Mouse (Mus musculus): Measurements from ENCODE around the gene Oxt.

Oxt gene

DNA sequence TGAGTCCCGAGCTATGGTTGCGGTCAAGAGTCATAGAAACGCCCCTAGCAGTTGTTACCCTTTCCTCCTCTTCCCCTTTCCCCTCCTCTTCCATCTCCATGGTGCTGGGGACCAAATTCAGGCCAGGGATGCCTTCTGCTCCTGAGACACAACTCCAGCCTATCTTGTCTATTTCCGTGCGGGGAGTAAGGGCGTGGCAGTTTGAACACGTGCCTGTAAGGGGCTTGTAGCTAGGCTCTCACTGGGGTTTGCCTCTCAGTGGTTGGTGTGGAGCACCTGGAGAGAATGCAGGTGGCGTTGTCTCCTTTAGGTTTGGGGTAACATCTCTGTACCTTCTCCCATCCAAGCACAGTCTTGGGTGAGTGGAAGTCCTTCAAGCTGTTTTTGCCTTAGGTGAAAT is 3.8 kb downstream of the Oxt start:
- no peak for DNase-seq (ENCODE audit: low spot score)

DNA sequence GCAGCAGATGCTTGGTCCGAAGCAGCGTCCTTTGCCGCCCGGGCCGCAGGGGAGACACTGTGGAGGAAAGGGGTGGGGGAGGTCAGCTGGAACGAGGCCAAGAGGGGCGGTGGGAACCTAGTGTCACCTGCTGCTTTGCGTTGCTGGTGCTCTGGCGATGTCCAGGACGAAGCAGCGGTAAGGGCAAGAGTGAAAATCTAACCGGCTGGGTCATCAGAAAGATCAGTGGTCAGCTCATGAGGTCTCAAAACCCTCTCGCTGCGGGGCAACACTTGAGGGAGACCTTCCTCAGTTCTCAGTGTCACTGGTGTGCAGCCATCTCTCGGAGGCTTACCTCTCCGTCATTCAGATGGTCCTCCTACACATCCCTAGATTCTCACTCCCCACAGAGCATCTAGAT is 5.2 kb downstream of the Oxt start:
- no peak for DNase-seq (ENCODE audit: low spot score)

DNA sequence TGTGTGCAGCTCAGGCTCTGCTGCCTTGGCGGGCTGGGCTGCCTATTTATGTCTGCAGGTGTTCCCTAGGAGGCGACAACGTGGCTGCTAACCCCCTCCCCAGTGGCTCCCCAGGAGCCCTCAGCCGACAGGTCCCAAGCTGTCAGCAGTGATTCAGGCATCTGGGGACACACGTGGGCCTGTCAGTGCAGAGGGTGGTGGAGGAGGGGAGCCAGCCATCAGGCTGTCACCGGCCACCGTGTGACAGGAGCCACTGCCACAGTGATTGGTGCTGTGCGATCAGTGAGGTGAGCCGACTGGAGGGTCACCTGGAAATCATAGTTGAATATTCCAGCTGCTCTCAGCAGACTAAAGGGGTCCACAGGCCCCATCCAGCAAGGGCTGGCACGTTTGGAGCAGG is 6.6 kb downstream of the Oxt start, which contains the start of gene Avp:
Gene Avp, minus strand, starts transcription at position 3 of the 400 bp plus-strand sequence.
- DNase-seq (ENCODE audit: low spot score) = no peak

DNA sequence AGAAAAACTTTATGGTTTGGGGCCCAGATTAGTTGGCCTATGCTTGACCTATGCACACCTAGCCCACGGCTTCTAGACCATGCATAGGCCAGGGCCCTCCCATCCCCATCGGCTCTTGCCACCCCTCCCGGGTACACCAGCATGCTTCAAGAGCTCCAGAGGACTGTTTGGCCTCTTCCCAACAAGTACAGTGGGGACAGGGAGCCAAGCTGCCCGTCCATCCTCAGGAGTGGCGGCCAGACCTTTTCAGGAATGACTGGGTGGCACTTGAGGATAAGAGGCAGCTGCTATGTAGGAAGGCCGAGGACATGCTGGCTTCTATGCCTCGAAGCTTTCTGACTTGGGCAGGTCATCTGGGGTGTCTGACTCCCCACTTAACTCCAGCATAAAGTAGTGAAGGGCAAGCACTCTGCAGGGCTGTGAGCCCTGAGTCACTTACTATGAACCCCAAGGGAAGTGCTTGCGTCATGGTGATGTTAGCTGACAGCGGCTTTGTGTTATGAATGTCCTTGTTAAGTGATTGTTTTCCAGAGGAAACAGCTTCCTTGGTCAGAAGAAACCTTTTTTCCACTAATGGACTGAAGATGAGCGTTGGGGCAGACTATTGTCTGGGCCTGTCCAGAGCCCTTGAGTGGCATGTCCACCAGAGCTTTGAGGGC is 8.1 kb downstream of the Oxt start:
- DNase-seq (ENCODE audit: low spot score) = no peak

DNA sequence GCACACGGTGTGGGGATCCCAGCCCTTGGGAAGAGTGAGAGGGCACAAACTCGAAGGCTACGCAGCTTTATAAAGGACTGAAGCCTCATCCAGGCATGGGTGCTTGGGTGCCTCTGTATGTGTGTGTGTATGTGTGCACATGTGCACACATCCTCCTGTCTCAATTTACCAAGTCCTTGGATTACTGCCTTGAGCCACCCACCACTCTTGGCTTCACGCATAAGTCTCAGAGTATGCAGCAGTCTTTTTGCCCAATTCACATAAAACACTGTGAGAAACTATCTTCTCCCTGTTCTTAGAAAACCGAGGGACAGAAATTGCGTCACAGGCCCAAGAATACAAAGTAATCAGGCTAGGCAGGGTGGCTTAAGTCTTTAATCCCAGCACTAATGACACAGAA is 10.0 kb downstream of the Oxt start:
- no peak for DNase-seq (ENCODE audit: low spot score)

DNA sequence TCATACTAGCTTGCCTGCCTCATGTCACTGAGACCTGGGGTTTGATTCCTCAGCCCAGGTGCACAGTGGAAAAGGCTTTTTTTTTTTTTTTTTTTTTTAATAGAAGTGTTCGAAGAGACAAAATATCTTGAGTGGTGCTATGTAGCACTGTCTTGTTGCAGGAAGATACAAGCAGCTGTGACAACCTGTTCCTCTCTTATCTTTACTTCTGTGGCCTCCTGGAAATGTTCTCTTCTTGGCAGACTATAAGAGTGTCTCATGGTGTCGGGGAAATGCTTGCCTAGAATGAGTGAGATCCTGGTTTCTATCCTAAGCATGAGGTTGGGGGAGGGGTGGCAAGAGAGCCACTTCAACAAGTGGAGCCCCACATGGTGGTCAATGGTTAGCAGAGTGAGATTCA is 12.4 kb downstream of the Oxt start:
- DNase-seq (ENCODE audit: low spot score) = no peak

DNA sequence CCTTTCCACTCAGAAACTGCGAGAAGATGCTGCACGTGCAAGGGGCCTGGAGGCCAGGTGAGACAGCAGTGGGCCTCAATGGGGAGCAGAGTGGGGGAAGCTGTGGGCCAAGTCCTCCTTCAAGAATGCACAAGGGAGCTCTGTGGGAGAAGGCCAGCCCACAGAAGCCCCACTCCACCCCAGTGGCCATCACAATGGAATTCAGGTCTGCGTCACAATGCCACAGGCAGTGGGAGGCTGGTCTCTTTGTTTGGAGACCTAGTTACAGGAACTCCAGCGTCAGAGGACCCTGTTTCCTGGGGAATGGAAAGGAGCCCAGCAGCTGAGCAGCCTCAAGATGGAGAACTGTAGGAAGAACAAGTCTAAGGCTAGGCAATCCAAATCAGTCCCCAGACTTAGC is 13.2 kb downstream of the Oxt start:
- no peak for DNase-seq (ENCODE audit: low spot score)

DNA sequence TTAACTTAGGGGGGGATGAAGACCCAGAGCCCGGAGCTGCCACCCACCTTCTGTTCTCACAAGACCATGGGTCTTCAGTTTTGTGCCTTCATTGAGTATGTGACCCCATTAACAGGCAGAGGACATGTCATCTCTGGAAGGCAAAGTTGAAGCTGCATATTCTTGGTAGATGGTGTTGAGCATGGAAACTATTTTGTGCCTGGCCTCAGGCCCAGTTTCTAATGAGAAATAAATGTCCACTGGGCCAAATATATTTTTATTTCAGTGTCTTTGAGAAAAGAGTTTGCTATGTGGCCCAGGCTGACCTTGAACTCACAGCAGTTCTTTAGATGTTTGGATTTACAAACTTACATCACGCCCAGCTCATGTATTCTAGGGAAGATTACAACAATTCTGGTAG is 13.8 kb downstream of the Oxt start:
- DNase-seq (ENCODE audit: low spot score) = no peak

DNA sequence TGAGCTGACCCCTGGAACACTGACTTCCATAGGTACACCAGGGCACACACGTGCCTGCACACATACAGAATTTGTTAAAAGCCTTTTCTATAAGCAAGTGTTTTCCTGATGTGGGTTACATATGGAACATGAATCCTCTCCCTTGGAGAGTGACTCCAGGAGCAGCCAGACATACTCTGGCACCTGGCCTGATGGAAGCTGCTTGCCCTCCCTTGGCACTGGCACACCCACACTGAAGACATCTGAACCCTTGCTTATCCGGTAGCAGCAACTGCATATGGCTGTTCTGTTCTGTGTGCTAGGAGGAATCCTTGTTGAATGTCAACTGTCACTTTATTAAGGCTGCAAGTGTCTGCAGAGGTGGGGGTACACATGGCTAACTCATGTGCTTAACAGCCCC is 15.0 kb downstream of the Oxt start:
- DNase-seq (ENCODE audit: low spot score) = no peak

DNA sequence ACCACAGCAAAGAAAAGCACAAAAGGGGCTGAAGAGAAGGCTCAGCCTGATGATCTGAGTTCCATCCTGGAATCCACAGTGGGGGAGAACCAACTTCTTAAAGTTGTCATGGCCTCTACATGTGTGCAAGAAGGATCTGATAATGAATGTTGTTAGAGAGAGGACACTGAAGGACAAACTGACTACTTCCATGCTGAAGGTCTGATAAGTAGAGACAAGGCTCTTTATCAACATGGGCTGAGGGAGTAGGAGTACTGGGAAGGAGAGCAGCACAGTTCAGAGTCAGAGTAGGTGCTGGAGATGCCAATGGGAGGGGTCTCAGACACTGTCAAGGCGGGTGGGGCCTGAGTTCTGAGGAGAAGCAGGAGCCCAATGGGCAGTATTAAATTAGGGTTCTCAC is 19.6 kb downstream of the Oxt start:
- DNase-seq (ENCODE audit: low spot score) = no peak

DNA sequence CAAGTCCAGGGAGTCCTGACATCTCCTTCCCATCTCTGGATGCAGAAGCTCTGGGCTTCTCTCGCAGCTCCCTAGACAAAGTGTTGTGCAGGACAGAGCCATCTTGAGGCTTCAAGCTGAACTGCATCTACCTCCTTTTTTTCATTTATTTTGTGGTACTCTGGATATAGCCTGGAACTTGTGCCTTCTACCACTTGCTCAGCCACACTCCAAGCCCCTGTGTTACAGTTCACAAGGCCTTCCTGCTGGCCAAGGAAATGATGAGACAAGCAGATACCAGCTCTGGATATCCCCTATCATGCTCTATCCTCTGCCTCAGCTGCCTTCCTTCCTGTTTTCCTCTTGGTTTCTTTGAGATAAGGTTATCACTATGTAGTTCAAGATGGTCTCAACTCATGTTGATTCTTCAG is 21.6 kb downstream of the Oxt start:
- peak; percentile 52 for DNase-seq (ENCODE audit: low spot score)

DNA sequence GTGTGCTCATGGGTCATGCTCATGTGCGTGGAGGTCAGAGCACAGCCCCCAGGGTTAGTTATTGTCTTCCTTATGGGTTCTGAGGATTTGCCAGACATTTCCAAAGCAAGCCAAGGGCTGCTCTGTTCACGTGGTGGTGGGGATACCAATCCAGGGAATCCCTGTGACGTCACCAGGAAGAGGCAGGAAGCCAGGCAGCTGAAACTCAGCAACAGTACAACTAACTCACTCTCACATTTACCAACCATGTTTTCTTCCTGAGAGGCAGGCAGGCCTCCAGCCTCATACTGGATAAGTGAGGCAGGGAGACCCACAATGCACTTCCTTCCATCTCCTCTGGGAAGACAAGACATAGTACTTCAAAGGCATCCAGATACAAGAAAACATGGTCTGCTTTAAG is 22.4 kb downstream of the Oxt start:
- no peak for DNase-seq (ENCODE audit: low spot score)

DNA sequence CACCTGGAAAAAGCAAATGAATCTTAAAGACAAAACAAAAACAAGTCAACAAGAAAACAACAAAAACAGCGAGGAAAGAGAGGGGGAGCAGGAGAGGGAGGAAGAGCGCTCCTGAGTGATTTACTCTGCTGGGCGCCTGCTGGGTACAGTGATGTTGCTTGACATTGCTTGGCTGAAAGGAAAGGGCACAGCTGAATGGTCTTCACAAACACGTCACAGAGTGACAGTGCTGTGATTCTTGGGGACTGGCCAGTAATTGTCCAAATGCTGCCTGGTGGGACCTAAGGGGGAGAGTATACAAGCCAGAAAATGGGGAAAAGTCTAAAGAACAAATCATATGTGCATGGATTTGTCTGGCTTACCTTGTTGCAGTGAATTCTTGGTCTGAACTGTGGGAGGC is 26.2 kb downstream of the Oxt start:
- DNase-seq (ENCODE audit: low spot score) = no peak

DNA sequence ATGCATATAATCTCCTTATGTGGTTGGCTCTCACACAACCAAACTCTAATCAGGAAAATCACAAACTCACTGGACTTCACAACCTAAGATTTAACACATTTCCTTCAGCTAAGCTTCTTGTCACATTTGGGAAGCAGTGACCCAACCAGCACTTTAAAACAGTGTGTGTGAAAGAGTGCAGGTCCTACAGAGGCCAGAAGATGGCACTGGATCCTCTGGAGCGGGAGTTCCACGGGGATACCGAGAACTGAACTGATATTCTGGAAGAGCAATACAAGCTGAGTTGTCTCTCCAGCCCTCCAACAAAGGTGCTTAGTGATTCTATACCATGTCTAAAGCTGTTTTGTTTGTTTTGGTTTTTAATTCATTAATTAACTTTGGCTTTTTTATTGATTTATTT is 37.1 kb downstream of the Oxt start:
- DNase-seq (ENCODE audit: low spot score) = no peak

DNA sequence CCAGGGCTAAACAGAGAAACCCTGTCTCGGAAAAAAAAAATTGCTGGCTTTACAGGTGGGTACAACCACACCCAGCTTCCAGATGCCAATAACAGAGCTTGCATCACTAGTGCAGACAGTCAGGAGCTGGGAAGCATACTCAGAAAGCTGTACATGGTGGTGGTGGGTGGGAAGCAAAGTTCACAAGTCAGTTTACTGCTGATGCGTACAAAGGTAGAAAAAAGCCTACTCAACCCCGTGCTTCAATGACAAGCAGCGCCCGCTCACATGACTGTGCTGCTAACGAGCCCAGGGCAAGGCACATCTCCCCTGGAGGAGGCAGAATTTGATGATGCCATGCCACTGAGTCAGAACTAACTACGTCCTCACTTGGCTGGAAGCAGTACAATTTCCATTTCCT is 43.0 kb downstream of the Oxt start:
- no peak for DNase-seq (ENCODE audit: low spot score)
